Mouse (Mus musculus) left cerebral cortex, adult 11 months (tissue): Measurements from ENCODE around the gene Gm9903.

Experiments used
- DNase-seq: peaks from one replicate; pipeline ENCODE4 v3.0.0; 2022; ENCODE audit warnings: low spot score

The Gm9903 gene

GRCm38 (mm10) chr5:33651017-33651416 is 21.3 kb downstream of the Gm9903 start:
- DNase-seq = no peak

- no peak for DNase-seq
Measured at GRCm38 (mm10) chr5:33651541-33651920, 21.8 kb downstream of the Gm9903 start.

- DNase-seq = peak; percentile 94
Measured at GRCm38 (mm10) chr5:33651921-33652782, 22.4 kb downstream of the Gm9903 start, which contains the start of gene Slbp. TSS of gene Slbp (minus strand) at chr5:33652574.

- DNase-seq = no peak
Measured at GRCm38 (mm10) chr5:33652783-33653173, 23.1 kb downstream of the Gm9903 start.

GRCm38 (mm10) chr5:33654424-33654823 is 24.7 kb downstream of the Gm9903 start:
- DNase-seq = no peak

- no peak for DNase-seq
Measured at GRCm38 (mm10) chr5:33655251-33655840, 25.6 kb downstream of the Gm9903 start.

- DNase-seq = no peak
Measured at GRCm38 (mm10) chr5:33656739-33657138, 27.0 kb downstream of the Gm9903 start.

- DNase-seq = no peak
Measured at GRCm38 (mm10) chr5:33657251-33657786, 27.6 kb downstream of the Gm9903 start.

- DNase-seq = peak; percentile 97
Measured at GRCm38 (mm10) chr5:33657787-33658663, 28.3 kb downstream of the Gm9903 start, which contains the start of the genes Tacc3 and Tmem129. TSS of gene Tacc3 (plus strand) at chr5:33658128. TSS of gene Tmem129 (minus strand) at chr5:33658416.

GRCm38 (mm10) chr5:33658664-33659050 is 28.9 kb downstream of the Gm9903 start:
- DNase-seq = no peak

GRCm38 (mm10) chr5:33668223-33668622 is 38.5 kb downstream of the Gm9903 start:
- no peak for DNase-seq

- no peak for DNase-seq
Measured at GRCm38 (mm10) chr5:33671659-33672058, 41.9 kb downstream of the Gm9903 start.

- peak; percentile 53 for DNase-seq
Measured at GRCm38 (mm10) chr5:33674439-33674838, 44.7 kb downstream of the Gm9903 start.

GRCm38 (mm10) chr5:33675964-33676363 is 46.2 kb downstream of the Gm9903 start:
- peak; percentile 42 for DNase-seq

GRCm38 (mm10) chr5:33678244-33678643 is 48.5 kb downstream of the Gm9903 start:
- DNase-seq = no peak

- no peak for DNase-seq
Measured at GRCm38 (mm10) chr5:33681044-33681443, 51.3 kb downstream of the Gm9903 start.
